Mouse (Mus musculus): ENCODE measurements around the gene Ccl19. TPM values are rescaled to one million over a fixed set of nuclear protein-coding genes. Genes with fewer than 3 reads are reported as not detected.
"Not testable (repeated sequence)": the region's sequence is repeated elsewhere in the genome, so short reads cannot be mapped to it uniquely, and the experiment has no call there.

Ccl19 gene
- not detected for total RNA-seq (2021)

DNA sequence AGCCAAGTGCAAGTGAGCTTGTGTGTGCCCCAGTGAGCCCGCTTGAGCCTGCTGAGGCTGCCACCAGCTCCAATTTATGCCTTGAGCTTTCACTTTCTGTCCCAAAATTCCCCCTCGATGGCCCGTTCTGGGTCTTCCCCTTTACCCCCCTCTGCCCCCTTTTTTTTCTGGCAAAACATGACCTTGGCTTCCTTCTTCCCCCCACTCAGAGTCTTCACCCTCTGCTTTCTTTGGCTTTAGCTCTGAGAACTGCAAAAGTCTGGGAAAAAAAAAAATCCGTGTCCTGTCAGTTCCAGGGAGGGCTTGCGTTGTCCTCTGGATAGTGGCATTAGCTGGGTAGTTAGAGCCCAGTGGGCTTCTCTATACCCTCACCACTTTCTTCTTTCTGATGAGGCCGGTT, at the start of gene Ccl19:
Gene Ccl19 (minus strand): TSS at position 101 of the 400 bp plus-strand sequence.
- intact Hi-C loops (cut with DNase I) = not testable (repeated sequence)

DNA sequence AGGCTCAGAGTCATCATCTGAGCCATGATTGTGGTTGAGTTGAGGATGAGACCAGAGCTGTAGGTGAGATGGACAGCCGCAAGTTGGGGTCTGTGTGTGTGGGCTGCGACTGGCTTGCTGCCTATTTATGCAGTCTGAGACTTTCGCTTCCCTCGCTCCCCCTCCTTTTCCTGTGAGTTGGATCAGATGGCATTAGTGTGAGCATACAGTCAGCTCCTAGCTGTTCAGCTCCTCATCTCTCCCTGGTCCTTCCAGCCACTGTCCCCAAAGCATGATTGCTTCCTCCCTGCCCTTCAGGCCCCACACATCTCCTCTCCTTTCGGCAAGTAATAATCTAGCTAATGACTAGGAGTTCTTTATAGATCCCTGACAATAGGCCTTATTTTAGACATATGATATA, 17.5 kb upstream of the Ccl19 start, which contains the start of gene Ccl21a:
Gene Ccl21a (minus strand): TSS at position 101 of the 400 bp plus-strand sequence.
- intact Hi-C loops (cut with DNase I); DNase-seq: not testable (repeated sequence)

More for the DNA sequence above, at the start of gene Ccl19:
- not testable (repeated sequence) for DNase-seq

DNA sequence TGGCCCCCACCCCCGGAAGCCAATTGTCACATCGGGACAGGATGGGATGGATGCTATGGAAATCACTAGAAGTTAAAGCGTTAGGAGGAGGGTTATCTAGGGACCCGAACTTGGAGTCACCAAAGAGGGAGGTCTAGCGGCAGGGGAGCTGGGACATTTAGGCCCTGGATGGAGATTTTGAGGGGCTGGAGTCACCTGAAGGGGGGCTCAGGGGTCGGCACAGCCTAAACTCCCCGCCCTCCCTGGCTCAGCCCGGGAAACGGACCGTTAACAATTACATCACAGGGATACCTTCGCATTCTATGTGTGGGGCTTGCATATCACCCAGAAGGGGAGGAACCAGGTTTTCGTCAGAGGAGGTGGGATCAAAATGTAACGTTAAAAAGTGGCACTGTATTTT, 21.1 kb downstream of the Ccl19 start, which contains the start of gene 4930578G10Rik:
Gene 4930578G10Rik (plus strand): TSS at position 301 of the 400 bp plus-strand sequence.
- intact Hi-C loops (cut with DNase I); DNase-seq: not testable (repeated sequence)

Other genes starting within 250 kb of the Ccl19 start
- gene Fam205a2, start 228.4 kb downstream of the Ccl19 start, total RNA-seq (2021) = under 1 TPM in 1 of 2 experiments, not detected in 1; 0.08 TPM
- not detected for gene Gm10591, start 144.4 kb downstream of the Ccl19 start, total RNA-seq (2021)
- gene Gm2564, start 126.9 kb downstream of the Ccl19 start, total RNA-seq (2021) = 10 to 100 TPM in 1 of 2 experiments, 1 to 10 TPM in 1; 9.3 to 11.7 TPM
- gene Ccl27b, start 101.3 kb downstream of the Ccl19 start, total RNA-seq (2021) = 1 to 10 TPM in 1 of 2 experiments, not detected in 1; 2.0 TPM
- gene Il11ra2, start 94.7 kb downstream of the Ccl19 start, total RNA-seq (2021) = not detected
- 1 to 10 TPM in 1 of 2 experiments, under 1 TPM in 1; 0.96 to 2.8 TPM for gene 4930578G10Rik, start 21.0 kb downstream of the Ccl19 start, total RNA-seq (2021)
- not detected for gene Ccl21a, start 17.4 kb upstream of the Ccl19 start, total RNA-seq (2021)
- gene Fam205a1, start 97.3 kb upstream of the Ccl19 start, total RNA-seq (2021) = under 1 TPM in 1 of 2 experiments, not detected in 1; 0.16 TPM
- 1 to 10 TPM; 1.4 to 1.7 TPM for gene Gm12394, start 100.2 kb upstream of the Ccl19 start, total RNA-seq (2021)
- gene Fam205c, start 117.7 kb upstream of the Ccl19 start, total RNA-seq (2021) = 1 to 10 TPM in 1 of 2 experiments, under 1 TPM in 1; 0.42 to 1.3 TPM
- gene Phf24, start 160.1 kb upstream of the Ccl19 start, total RNA-seq (2021) = 100 to 1,000 TPM; 156 to 162 TPM
- gene Dnajb5, start 193.2 kb upstream of the Ccl19 start, total RNA-seq (2021) = 100 to 1,000 TPM; 152 to 156 TPM
- gene 1700022I11Rik, start 213.0 kb upstream of the Ccl19 start, total RNA-seq (2021) = not detected
- gene Vcp, start 243.9 kb upstream of the Ccl19 start, total RNA-seq (2021) = 100 to 1,000 TPM; 244 to 265 TPM